Mouse (Mus musculus): ENCODE measurements around the gene Ptprs.

- no peak for TF ChIP-seq POLR2A (IDR thresholded peaks at IDR 0.05; ENCODE audit: insufficient read depth, low read depth, low read length)
- no peak for TF ChIP-seq EP300 (IDR thresholded peaks at IDR 0.05; ENCODE audit: insufficient read depth, low read depth, low read length)
- TF ChIP-seq CTCF (IDR thresholded peaks at IDR 0.05) = peak; percentile 46
Measured at GRCm38 (mm10) chr17:56457442-56457841, 18.8 kb downstream of the Ptprs start.

All from heart, adult 2 months (tissue).